Mouse (Mus musculus) forebrain, embryonic 10.5 days (tissue): ENCODE measurements around the gene Trak1. TPM values are rescaled to one million over a fixed set of nuclear protein-coding genes. Genes with fewer than 3 reads are reported as not detected.

ENCODE experiments used
- DNase-seq: peaks from one replicate; pipeline ENCODE4 v3.0.0-alpha.2; 2017; ENCODE audit warnings: low spot score; ENCODE audit errors: extremely low spot score
- H3K27ac ChIP-seq: fragments of 300-500 bp; sonication (generic); 2 replicates; pipeline ENCODE4 v1.5.1; 2016; ENCODE audit warnings: mild to moderate bottlenecking
- H3K27me3 ChIP-seq: fragments of 300-500 bp; sonication (generic); 2 replicates; pipeline ENCODE4 v1.6.1; 2016; ENCODE audit warnings: mild to moderate bottlenecking; ENCODE audit not compliant: poor library complexity, severe bottlenecking
- H3K36me3 ChIP-seq: fragments of 300-500 bp; sonication (generic); replicated peaks from 2 replicates; pipeline ENCODE4 v1.6.1; 2016; ENCODE audit warnings: mild to moderate bottlenecking, moderate library complexity
- H3K4me1 ChIP-seq: fragments of 300-500 bp; sonication (generic); 2 replicates; pipeline ENCODE4 v1.6.1; 2016
- H3K4me3 ChIP-seq: fragments of 300-500 bp; sonication (generic); 2 replicates; pipeline ENCODE4 v1.5.1; 2016; ENCODE audit warnings: mild to moderate bottlenecking, moderate library complexity
- H3K9me3 ChIP-seq: fragments of 300-500 bp; sonication (generic); 2 replicates; pipeline ENCODE4 v1.6.1; 2016; ENCODE audit warnings: mild to moderate bottlenecking, moderate library complexity
- WGBS: fragments of 180-500 bp; shearing (Covaris S2); methylation state at CpG from one replicate; pipeline ENCODE4 v1.1.7; 2016; 5-methylcytosine and 5-hydroxymethylcytosine counted together
- polyA plus RNA-seq: library from polyadenylated mRNA; unstranded; fragments of >200 nt; fragmentation: Nextera tagmentation; extraction: Ambion mirVana; gene quantifications from 2 replicates; pipeline ENCODE4 v1.2.1, GENCODE M21; 2016

Trak1 gene
- polyA plus RNA-seq, 1 experiment from 2014 or later, result 27.4 TPM

GRCm38 (mm10) chr9:121299976-121300570, 2.8 kb downstream of the Trak1 start:
- no peaks in the 10 kb centered on the region for H3K9me3 ChIP-seq
- peak overlapping the region; percentile 96 for H3K4me3 ChIP-seq
- H3K27me3 ChIP-seq, result peaks cover 25% of the 10 kb centered on the region
- WGBS, result 23% methylated on average over 19 of the region's 19 CpGs
- peak; percentile 59 for DNase-seq
- H3K27ac ChIP-seq, result peak overlapping the region; percentile 98
- peaks cover 11% of the 10 kb centered on the region; the same call in 1 of the 2 replicates for H3K36me3 ChIP-seq
- H3K4me1 ChIP-seq, result peaks cover 83% of the 10 kb centered on the region

- H3K9me3 ChIP-seq, result no peaks in the 10 kb centered on the region
- H3K27me3 ChIP-seq, result peaks cover 13% of the 10 kb centered on the region
- DNase-seq, result no peak
- 80% methylated on average over 22 of the region's 22 CpGs for WGBS
- peak overlapping the region; percentile 98 for H3K27ac ChIP-seq
- peaks cover 95% of the 10 kb centered on the region for H3K4me1 ChIP-seq
- peak overlapping the region; percentile 96 for H3K4me3 ChIP-seq
- peaks cover 21% of the 10 kb centered on the region for H3K36me3 ChIP-seq
Measured at GRCm38 (mm10) chr9:121301041-121301920, 4.0 kb downstream of the Trak1 start.

- peaks cover 32% of the 10 kb centered on the region for H3K36me3 ChIP-seq
- H3K4me3 ChIP-seq, result no peak overlapping the region; the same call in 1 of the 2 replicates
- no peak for DNase-seq
- H3K9me3 ChIP-seq, result no peaks in the 10 kb centered on the region
- 0 out of 2 replicates have a peak, but pooled peaks cover 4% of the 10 kb centered on the region for H3K27me3 ChIP-seq
- peaks cover 98% of the 10 kb centered on the region for H3K4me1 ChIP-seq
- 86% methylated on average over 8 of the region's 8 CpGs for WGBS
- H3K27ac ChIP-seq, result peak overlapping the region; percentile 98
Measured at GRCm38 (mm10) chr9:121302543-121302942, 5.2 kb downstream of the Trak1 start.

- H3K9me3 ChIP-seq, result no peaks in the 10 kb centered on the region
- peaks cover 34% of the 10 kb centered on the region for H3K36me3 ChIP-seq
- 0 out of 2 replicates have a peak, but pooled peaks cover 4% of the 10 kb centered on the region for H3K27me3 ChIP-seq
- DNase-seq, result no peak
- peak overlapping the region; percentile 98 for H3K27ac ChIP-seq
- H3K4me3 ChIP-seq, result peak overlapping the region; percentile 36
- H3K4me1 ChIP-seq, result peaks cover 94% of the 10 kb centered on the region
- 55% methylated on average over 6 of the region's 6 CpGs for WGBS
Measured at GRCm38 (mm10) chr9:121303086-121303485, 5.8 kb downstream of the Trak1 start.

GRCm38 (mm10) chr9:121303748-121304147, 6.4 kb downstream of the Trak1 start:
- H3K9me3 ChIP-seq, result no peaks in the 10 kb centered on the region
- DNase-seq, result peak; percentile 69
- peak overlapping the region; percentile 98 for H3K27ac ChIP-seq
- 15% methylated on average over 9 of the region's 9 CpGs for WGBS
- H3K27me3 ChIP-seq, result 0 out of 2 replicates have a peak, but pooled peaks cover 2% of the 10 kb centered on the region
- peaks cover 39% of the 10 kb centered on the region for H3K36me3 ChIP-seq
- peaks cover 94% of the 10 kb centered on the region for H3K4me1 ChIP-seq
- peak overlapping the region; percentile 36 for H3K4me3 ChIP-seq

- Histone ChIP-seq H3K9me3 (no peaks in the 10 kb centered on the region), H3K36me3 (peaks cover 39% of the 10 kb centered on the region), H3K4me3 (0 out of 2 replicates have a peak overlapping the region, but pooled peaks have one; percentile 36), H3K27ac (peak overlapping the region; percentile 98), H3K4me1 (peaks cover 94% of the 10 kb centered on the region), H3K27me3 (no peaks in the 10 kb centered on the region)
- no peak for DNase-seq
- 70% methylated on average over 10 of the region's 10 CpGs for WGBS
Measured at GRCm38 (mm10) chr9:121304520-121304919, 7.2 kb downstream of the Trak1 start.

GRCm38 (mm10) chr9:121305456-121305855, 8.2 kb downstream of the Trak1 start:
- Histone ChIP-seq H3K36me3 (peaks cover 39% of the 10 kb centered on the region), H3K9me3 (no peaks in the 10 kb centered on the region), H3K27me3 (no peaks in the 10 kb centered on the region), H3K27ac (no peak overlapping the region), H3K4me1 (peaks cover 94% of the 10 kb centered on the region), H3K4me3 (no peak overlapping the region)
- no peak for DNase-seq
- WGBS, result 98% methylated on average over 4 of the region's 4 CpGs

GRCm38 (mm10) chr9:121309287-121309686, 12.0 kb downstream of the Trak1 start:
- H3K4me3 ChIP-seq, result peak overlapping the region; percentile 5; the same call in 1 of the 2 replicates
- no peak for DNase-seq
- peaks cover 94% of the 10 kb centered on the region for H3K4me1 ChIP-seq
- WGBS, result 43% methylated on average over 4 of the region's 4 CpGs
- H3K27me3 ChIP-seq, result no peaks in the 10 kb centered on the region
- H3K27ac ChIP-seq, result peak overlapping the region; percentile 78
- peaks cover 33% of the 10 kb centered on the region for H3K36me3 ChIP-seq
- no peaks in the 10 kb centered on the region for H3K9me3 ChIP-seq

- Histone ChIP-seq H3K4me3 (no peak overlapping the region), H3K27ac (peak overlapping the region; percentile 93; the same call in 1 of the 2 replicates), H3K4me1 (peaks cover 94% of the 10 kb centered on the region), H3K36me3 (peaks cover 31% of the 10 kb centered on the region), H3K9me3 (no peaks in the 10 kb centered on the region), H3K27me3 (no peaks in the 10 kb centered on the region)
- no peak for DNase-seq
- 84% methylated on average over 7 of the region's 7 CpGs for WGBS
Measured at GRCm38 (mm10) chr9:121310501-121310900, 13.2 kb downstream of the Trak1 start.

- Histone ChIP-seq H3K27ac (peak overlapping the region; percentile 93), H3K9me3 (no peaks in the 10 kb centered on the region), H3K27me3 (no peaks in the 10 kb centered on the region), H3K4me3 (no peak overlapping the region), H3K4me1 (peaks cover 94% of the 10 kb centered on the region), H3K36me3 (peaks cover 18% of the 10 kb centered on the region)
- WGBS, result 79% methylated on average over 6 of the region's 6 CpGs
- DNase-seq, result no peak
Measured at GRCm38 (mm10) chr9:121311846-121312236, 14.5 kb downstream of the Trak1 start.

- whole genome bisulfite sequencing, result 54% methylated on average over 10 of the region's 10 CpGs
- H3K27ac ChIP-seq, result peak overlapping the region; percentile 93
- H3K36me3 ChIP-seq, result peaks cover 13% of the 10 kb centered on the region
- no peaks in the 10 kb centered on the region for H3K27me3 ChIP-seq
- peaks cover 94% of the 10 kb centered on the region for H3K4me1 ChIP-seq
- peak; percentile 65 for DNase-seq
- H3K4me3 ChIP-seq, result peak overlapping the region; percentile 50
- no peaks in the 10 kb centered on the region for H3K9me3 ChIP-seq
Measured at GRCm38 (mm10) chr9:121312237-121312891, 15.1 kb downstream of the Trak1 start.

GRCm38 (mm10) chr9:121313656-121314374, 16.5 kb downstream of the Trak1 start:
- Histone ChIP-seq H3K27me3 (no peaks in the 10 kb centered on the region), H3K4me3 (peak overlapping the region; percentile 50), H3K9me3 (peaks cover 3% of the 10 kb centered on the region; the same call in 1 of the 2 replicates), H3K4me1 (peaks cover 98% of the 10 kb centered on the region), H3K36me3 (peaks cover 21% of the 10 kb centered on the region), H3K27ac (peak overlapping the region; percentile 93)
- DNase-seq, result peak; percentile 89
- WGBS, result under 1% methylated on average over 21 of the region's 21 CpGs
